Mouse (Mus musculus): ENCODE results near the gene Sptb.

DNA sequence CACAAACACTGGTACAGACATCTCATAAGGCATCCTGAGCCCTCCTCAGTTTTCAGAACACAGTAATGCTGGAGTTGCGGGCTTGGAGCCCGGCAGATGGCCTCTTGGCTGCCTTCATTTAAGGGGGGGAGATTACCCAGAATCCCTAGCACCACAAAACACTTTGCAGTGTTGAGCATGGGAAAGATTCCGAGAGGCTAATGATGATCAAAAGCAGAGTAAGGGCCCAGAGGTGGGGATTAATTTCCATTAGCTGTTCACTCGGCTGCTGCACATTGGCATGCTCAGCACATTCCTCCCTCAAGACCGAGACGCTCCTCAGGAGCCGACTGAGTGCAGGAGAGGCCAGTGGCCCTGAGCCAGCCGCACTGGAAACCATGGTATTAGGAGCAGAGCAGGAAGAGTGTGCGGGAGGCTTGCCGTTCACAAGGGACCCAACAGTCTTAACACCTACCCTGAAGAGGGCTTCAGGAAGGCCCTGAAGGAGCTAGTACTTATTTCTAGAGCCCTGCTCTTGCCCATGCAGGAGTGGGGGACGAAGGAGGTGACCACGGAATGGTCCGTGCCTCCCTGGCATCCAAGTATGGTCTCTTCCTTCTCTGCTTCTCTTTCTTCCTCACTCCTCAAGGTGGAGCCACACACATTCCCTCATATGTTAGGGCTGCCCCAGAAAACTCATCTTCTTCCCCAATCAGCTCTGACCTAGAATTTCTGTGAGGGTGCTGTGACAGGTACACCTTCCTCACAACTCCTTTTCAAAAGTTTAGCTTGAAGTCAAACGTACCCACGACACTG is 75.3 kb downstream of the Sptb start:
- TF ChIP-seq CTCF (IDR thresholded peaks at IDR 0.05; ENCODE audit: low read depth, low read length) (no peak), POLR2A (IDR thresholded peaks at IDR 0.05; ENCODE audit: borderline replicate concordance, low read depth, low read length) (no peak)
